Comparison of ENCODE assay signal across 22 mouse cellular contexts in genomic region chr1:189871625-189872024, GRCm38 (mm10). TPM values are rescaled to one million over a fixed set of nuclear protein-coding genes. Genes with fewer than 3 reads are reported as not detected.
DNase-seq lines count a peak whose midpoint lies in the region; ATAC-seq lines count a peak whose summit lies in the region.
"Had no signal": no experiment of that assay in that cellular context is flagged by ENCODE, and none has a peak within 500 bp of the region (broad histone marks: within the 10 kb centered on the region; RNA-seq: fewer than 3 reads in every experiment).

No protein-coding gene starts in this region.

- no peaks in the 10 kb centered on the region for H3K9me3 ChIP-seq in midbrain, embryonic 13.5 days
- H3K9me3 ChIP-seq in midbrain, embryonic 16.5 days (replicated peaks; ENCODE audit: control insufficient read depth, low read length, poor library complexity, severe bottlenecking), result no peaks in the 10 kb centered on the region

- H3K4me1 ChIP-seq in midbrain, embryonic 13.5 days (replicated peaks), result no peaks in the 10 kb centered on the region
- no peaks in the 10 kb centered on the region for H3K4me1 ChIP-seq in midbrain, embryonic 16.5 days (ENCODE audit: control insufficient read depth, insufficient read depth, low read length)

- WGBS in midbrain, embryonic 13.5 days, result 89% methylated on average over 8 of the region's 8 CpGs
- WGBS in midbrain, embryonic 16.5 days, result 79% methylated on average over 8 of the region's 8 CpGs

- no peak for ATAC-seq in midbrain, embryonic 13.5 days
- no peak for ATAC-seq in midbrain, embryonic 16.5 days
- peak; percentile 55 for ATAC-seq in granulocyte monocyte progenitor cell, adult 5-6 weeks (replicated peaks; ENCODE audit: poor library complexity, severe bottlenecking)
- peak; percentile 10; the same call in 1 of the 2 replicates for ATAC-seq in megakaryocyte progenitor cell, adult 5-6 weeks (replicated peaks; ENCODE audit: poor library complexity)
- no peak for ATAC-seq in megakaryocyte-erythroid progenitor cell, adult 5-6 weeks (replicated peaks; ENCODE audit: low FRiP score, low TSS enrichment, poor library complexity, severe bottlenecking)
- ATAC-seq: CD4-positive, CD25-positive, alpha-beta regulatory T cell, adult 4 months; forebrain, embryonic 14.5 days; forebrain, embryonic 16.5 days had no signal

- DNase-seq in A20 (ENCODE audit: low read depth, low spot score), result peak; percentile 30
- DNase-seq in MN1 (ENCODE audit: low spot score), result no peak
- DNase-seq in cerebellum, postnatal 10 days, result no peak
- DNase-seq: adrenal gland, adult 2 months; adrenal gland, postnatal 10 days; adrenal gland, postnatal 25 days; B cell, adult 2 months; cerebellum, adult 11 months; cerebellum, adult 18-20 months; cerebellum, adult 8-10 months; cerebellum, adult 9-11 months; cerebellum, postnatal 25 days had no signal

- no peak overlapping the region for H3K9ac ChIP-seq in midbrain, embryonic 13.5 days (replicated peaks)
- H3K9ac ChIP-seq in midbrain, embryonic 16.5 days (ENCODE audit: low read depth, low read length), result no peak overlapping the region

- H3K27me3 ChIP-seq in midbrain, embryonic 13.5 days, result no peaks in the 10 kb centered on the region
- H3K27me3 ChIP-seq in midbrain, embryonic 16.5 days (ENCODE audit: control insufficient read depth, insufficient read depth, low read depth, low read length), result no peaks in the 10 kb centered on the region
- H3K27me3 ChIP-seq: CH12.LX had no signal

- no peak overlapping the region for H3K4me3 ChIP-seq in midbrain, embryonic 13.5 days (replicated peaks)
- no peak overlapping the region for H3K4me3 ChIP-seq in midbrain, embryonic 16.5 days (ENCODE audit: low read depth, low read length)

- 0 out of 2 replicates have a peak overlapping the region, but pooled peaks have one; percentile 26 for H3K27ac ChIP-seq in midbrain, embryonic 13.5 days
- H3K27ac ChIP-seq in midbrain, embryonic 16.5 days (ENCODE audit: low read length), result no peak overlapping the region

- H3K36me3 ChIP-seq in midbrain, embryonic 13.5 days, result no peaks in the 10 kb centered on the region
- H3K36me3 ChIP-seq in midbrain, embryonic 16.5 days (ENCODE audit: control insufficient read depth, insufficient read depth, low read length), result no peaks in the 10 kb centered on the region
- H3K36me3 ChIP-seq: G1E had no signal

- no peak overlapping the region for H3K4me2 ChIP-seq in midbrain, embryonic 13.5 days (replicated peaks)
- no peak overlapping the region for H3K4me2 ChIP-seq in midbrain, embryonic 16.5 days (ENCODE audit: low read length)

RNA-seq across cellular contexts. Expression of gene Smyd2, which starts 50.5 kb away (rescaled TPM):
- polyA plus RNA-seq in midbrain, embryonic 13.5 days (2015; fragmentation: Nextera tagmentation; extraction: Ambion mirVana), result 44.2 and 45.0 TPM in 2 replicates
- polyA plus RNA-seq in midbrain, embryonic 16.5 days (2015; fragmentation: Nextera tagmentation; extraction: Ambion mirVana), result 77.0 and 78.7 TPM in 2 replicates
- 72.5 and 97.7 TPM in 2 replicates for total RNA-seq in granulocyte monocyte progenitor cell, adult 5-6 weeks (2014; fragmentation: Nextera tagmentation)
- 97.8 and 98.0 TPM in 2 replicates for total RNA-seq in granulocyte monocyte progenitor cell, adult 5-6 weeks (2017)
- 88.9 and 94.8 TPM in 2 replicates for total RNA-seq in megakaryocyte progenitor cell, adult 5-6 weeks (2015)
- 99.6 and 139 TPM in 2 replicates for total RNA-seq in megakaryocyte progenitor cell, adult 5-6 weeks (2017)
- total RNA-seq in megakaryocyte-erythroid progenitor cell, adult 5-6 weeks (2014; fragmentation: Nextera tagmentation), result 101 and 125 TPM in 2 replicates
- total RNA-seq in megakaryocyte-erythroid progenitor cell, adult 5-6 weeks (2017), result 152 and 155 TPM in 2 replicates
- total RNA-seq: G1E had no signal
- polyA plus RNA-seq: G1E had no signal

Comparison
In these comparisons a context has a peak if more than half of its experiments do, and no peak if none do; other contexts are left out.
1. ATAC-seq: peak in granulocyte monocyte progenitor cell, adult 5-6 weeks (single experiment) and megakaryocyte progenitor cell, adult 5-6 weeks (single experiment); none in midbrain, embryonic 13.5 days (single experiment), midbrain, embryonic 16.5 days (single experiment) and megakaryocyte-erythroid progenitor cell, adult 5-6 weeks (single experiment).